Mouse (Mus musculus) hindbrain, embryonic 16.5 days (tissue): ENCODE data around the gene Mier3. TPM values are rescaled to one million over a fixed set of nuclear protein-coding genes. Genes with fewer than 3 reads are reported as not detected.

Source experiments
- ATAC-seq: fragments of 200-750 bp; cut with Nextera tagmentation; 2 replicates; pipeline ENCODE4 v1.8.0; 2017; ENCODE audit warnings: moderate TSS enrichment, moderate library complexity
- H3K27ac ChIP-seq: fragments of 300-500 bp; sonication (generic); 2 replicates; pipeline ENCODE4 v1.5.1; 2014; ENCODE audit warnings: low read depth, mild to moderate bottlenecking, control low read depth, low read length, moderate library complexity
- H3K27me3 ChIP-seq: fragments of 300-500 bp; sonication (generic); replicated peaks from 2 replicates; pipeline ENCODE4 v1.6.1; 2014; ENCODE audit warnings: low read length; ENCODE audit not compliant: control insufficient read depth, insufficient read depth
- H3K36me3 ChIP-seq: fragments of 300-500 bp; sonication (generic); 2 replicates; pipeline ENCODE4 v1.6.1; 2014; ENCODE audit warnings: mild to moderate bottlenecking, low read length, moderate library complexity, mixed read lengths; ENCODE audit not compliant: control insufficient read depth, insufficient read depth
- H3K4me1 ChIP-seq: fragments of 300-500 bp; sonication (generic); 2 replicates; pipeline ENCODE4 v1.6.1; 2014; ENCODE audit warnings: low read depth, low read length; ENCODE audit not compliant: control insufficient read depth, insufficient read depth
- H3K4me2 ChIP-seq: fragments of 300-500 bp; sonication (generic); 2 replicates; pipeline ENCODE4 v1.6.1; 2014; ENCODE audit warnings: mild to moderate bottlenecking, low read length, control low read depth, moderate library complexity
- H3K4me3 ChIP-seq: fragments of 300-500 bp; sonication (generic); 2 replicates; pipeline ENCODE4 v1.5.1; 2014; ENCODE audit warnings: mild to moderate bottlenecking, low read length, control low read depth, moderate library complexity
- H3K9ac ChIP-seq: fragments of 300-500 bp; sonication (generic); 2 replicates; pipeline ENCODE4 v1.6.1; 2014; ENCODE audit warnings: low read depth, mild to moderate bottlenecking, control low read depth, low read length, moderate library complexity
- H3K9me3 ChIP-seq: fragments of 300-500 bp; sonication (generic); 2 replicates; pipeline ENCODE4 v1.6.1; 2014; ENCODE audit warnings: mild to moderate bottlenecking, low read length, moderate library complexity; ENCODE audit not compliant: control insufficient read depth
- WGBS: fragments of 180-500 bp; shearing (Covaris S2); extraction: QIAGEN DNeasy Blood & Tissue Kit; methylation state at CpG from one replicate; pipeline ENCODE4 v1.1.7; 2014; 5-methylcytosine and 5-hydroxymethylcytosine counted together
- polyA plus RNA-seq: library from polyadenylated mRNA; unstranded; fragments of >200 nt; fragmentation: Nextera tagmentation; extraction: Ambion mirVana; gene quantifications from 2 replicates; pipeline ENCODE4 v1.2.1, GENCODE M21; 2015

The Mier3 gene
- polyA plus RNA-seq, 1 experiment from 2014 or later, result 14.3 TPM

- no peak overlapping the region for H3K9ac ChIP-seq
- WGBS, result 72% methylated on average over 10 of the region's 10 CpGs
- H3K4me3 ChIP-seq, result no peak overlapping the region
- no peak for ATAC-seq
- no peaks in the 10 kb centered on the region for H3K36me3 ChIP-seq
- no peak overlapping the region for H3K4me2 ChIP-seq
- no peaks in the 10 kb centered on the region for H3K4me1 ChIP-seq
- H3K27ac ChIP-seq, result no peak overlapping the region
- H3K27me3 ChIP-seq, result no peaks in the 10 kb centered on the region
- no peaks in the 10 kb centered on the region for H3K9me3 ChIP-seq
Measured at GRCm38 (mm10) chr13:111656309-111656708, 24.5 kb upstream of the Mier3 start.

GRCm38 (mm10) chr13:111656769-111657168 is 24.0 kb upstream of the Mier3 start:
- Histone ChIP-seq H3K4me2 (no peak overlapping the region), H3K36me3 (no peaks in the 10 kb centered on the region), H3K27me3 (no peaks in the 10 kb centered on the region), H3K4me3 (no peak overlapping the region), H3K9me3 (no peaks in the 10 kb centered on the region), H3K27ac (no peak overlapping the region), H3K4me1 (no peaks in the 10 kb centered on the region), H3K9ac (no peak overlapping the region)
- ATAC-seq, result no peak
- WGBS, result 72% methylated on average over 3 of the region's 3 CpGs

- Histone ChIP-seq H3K4me3 (no peak overlapping the region), H3K9me3 (no peaks in the 10 kb centered on the region), H3K36me3 (no peaks in the 10 kb centered on the region), H3K27ac (no peak overlapping the region), H3K4me1 (no peaks in the 10 kb centered on the region), H3K9ac (no peak overlapping the region), H3K27me3 (no peaks in the 10 kb centered on the region), H3K4me2 (no peak overlapping the region)
- no peak for ATAC-seq
- WGBS, result 69% methylated on average over 12 of the region's 12 CpGs
Measured at GRCm38 (mm10) chr13:111658501-111659280, 22.1 kb upstream of the Mier3 start.

- no peak for ATAC-seq
- no peak overlapping the region for H3K4me2 ChIP-seq
- no peaks in the 10 kb centered on the region for H3K9me3 ChIP-seq
- no peaks in the 10 kb centered on the region for H3K36me3 ChIP-seq
- H3K4me3 ChIP-seq, result no peak overlapping the region
- no peaks in the 10 kb centered on the region for H3K27me3 ChIP-seq
- H3K9ac ChIP-seq, result no peak overlapping the region
- no peak overlapping the region for H3K27ac ChIP-seq
- no peaks in the 10 kb centered on the region for H3K4me1 ChIP-seq
- 76% methylated on average over 8 of the region's 8 CpGs for WGBS
Measured at GRCm38 (mm10) chr13:111659430-111659829, 21.3 kb upstream of the Mier3 start.

- Histone ChIP-seq H3K4me1 (no peaks in the 10 kb centered on the region), H3K9me3 (no peaks in the 10 kb centered on the region), H3K27me3 (no peaks in the 10 kb centered on the region), H3K27ac (no peak overlapping the region), H3K36me3 (no peaks in the 10 kb centered on the region), H3K4me2 (no peak overlapping the region), H3K9ac (no peak overlapping the region), H3K4me3 (no peak overlapping the region)
- 63% methylated on average over 13 of the region's 13 CpGs for WGBS
- ATAC-seq, result no peak
Measured at GRCm38 (mm10) chr13:111660072-111660471, 20.7 kb upstream of the Mier3 start.

GRCm38 (mm10) chr13:111660556-111660955 is 20.2 kb upstream of the Mier3 start:
- no peaks in the 10 kb centered on the region for H3K27me3 ChIP-seq
- H3K36me3 ChIP-seq, result no peaks in the 10 kb centered on the region
- 87% methylated on average over 3 of the region's 3 CpGs for WGBS
- no peak overlapping the region for H3K4me3 ChIP-seq
- H3K4me2 ChIP-seq, result no peak overlapping the region
- ATAC-seq, result no peak
- no peak overlapping the region for H3K27ac ChIP-seq
- no peak overlapping the region for H3K9ac ChIP-seq
- H3K9me3 ChIP-seq, result no peaks in the 10 kb centered on the region
- H3K4me1 ChIP-seq, result no peaks in the 10 kb centered on the region

- H3K27ac ChIP-seq, result no peak overlapping the region
- WGBS, result 95% methylated on average over 7 of the region's 7 CpGs
- no peaks in the 10 kb centered on the region for H3K9me3 ChIP-seq
- no peak for ATAC-seq
- no peaks in the 10 kb centered on the region for H3K36me3 ChIP-seq
- no peaks in the 10 kb centered on the region for H3K27me3 ChIP-seq
- H3K4me3 ChIP-seq, result no peak overlapping the region
- H3K4me1 ChIP-seq, result no peaks in the 10 kb centered on the region
- H3K9ac ChIP-seq, result no peak overlapping the region
- no peak overlapping the region for H3K4me2 ChIP-seq
Measured at GRCm38 (mm10) chr13:111668016-111668415, 12.8 kb upstream of the Mier3 start.

GRCm38 (mm10) chr13:111676841-111677240 is 3.9 kb upstream of the Mier3 start:
- no peak for ATAC-seq
- H3K4me3 ChIP-seq, result no peak overlapping the region
- H3K27me3 ChIP-seq, result no peaks in the 10 kb centered on the region
- WGBS, result 88% methylated on average over 3 of the region's 3 CpGs
- H3K9me3 ChIP-seq, result 0 out of 2 replicates have a peak, but pooled peaks cover 2% of the 10 kb centered on the region
- H3K27ac ChIP-seq, result no peak overlapping the region
- H3K36me3 ChIP-seq, result no peaks in the 10 kb centered on the region
- no peaks in the 10 kb centered on the region for H3K4me1 ChIP-seq
- no peak overlapping the region for H3K4me2 ChIP-seq
- no peak overlapping the region for H3K9ac ChIP-seq

- H3K36me3 ChIP-seq, result no peaks in the 10 kb centered on the region
- 25% methylated on average over 5 of the region's 5 CpGs for WGBS
- no peak overlapping the region for H3K9ac ChIP-seq
- H3K9me3 ChIP-seq, result no peaks in the 10 kb centered on the region
- no peaks in the 10 kb centered on the region for H3K27me3 ChIP-seq
- H3K4me1 ChIP-seq, result peaks cover 9% of the 10 kb centered on the region
- no peak for ATAC-seq
- no peak overlapping the region for H3K4me3 ChIP-seq
- no peak overlapping the region for H3K4me2 ChIP-seq
- H3K27ac ChIP-seq, result no peak overlapping the region
Measured at GRCm38 (mm10) chr13:111684056-111684625, 3.4 kb downstream of the Mier3 start.
